Mouse (Mus musculus) heart, adult 2 months (tissue): ENCODE measurements around the gene 1700025F22Rik. TPM values are rescaled to one million over a fixed set of nuclear protein-coding genes. Genes with fewer than 3 reads are reported as not detected.
"Not testable (repeated sequence)": the region's sequence is repeated elsewhere in the genome, so short reads cannot be mapped to it uniquely, and the experiment has no call there.

Source experiments
- DNase-seq, 2 experiments: peaks; one replicate each; pipeline ENCODE4 v3.0.0; 2021
- H3K27ac ChIP-seq: fragments of 200-600 bp; 2 replicates; pipeline ENCODE4 v1.8.1; 2022
- H3K27me3 ChIP-seq: fragments of 200-500 bp; 2 replicates; pipeline ENCODE4 v1.6.1; 2012; ENCODE audit warnings: mild to moderate bottlenecking, low read length, inconsistent platforms, mixed read lengths; ENCODE audit not compliant: control insufficient read depth, insufficient read depth
- H3K36me3 ChIP-seq: fragments of 200-500 bp; 2 replicates; pipeline ENCODE4 v1.6.1; 2012; ENCODE audit warnings: low read length, inconsistent platforms; ENCODE audit not compliant: control insufficient read depth, insufficient read depth
- H3K4me1 ChIP-seq: fragments of 200-500 bp; 2 replicates; pipeline ENCODE4 v1.6.1; 2011; ENCODE audit warnings: low read length; ENCODE audit not compliant: control insufficient read depth, insufficient read depth
- H3K4me3 ChIP-seq: fragments of 200-600 bp; 2 replicates; pipeline ENCODE4 v1.8.1; 2022
- H3K79me2 ChIP-seq: fragments of 200-500 bp; replicated peaks from 2 replicates; pipeline ENCODE4 v1.6.1; 2012; ENCODE audit warnings: mild to moderate bottlenecking, inconsistent platforms, low read length, moderate library complexity, mixed read lengths; ENCODE audit not compliant: control insufficient read depth, insufficient read depth
- H3K9ac ChIP-seq: fragments of 200-500 bp; 2 replicates; pipeline ENCODE4 v1.6.1; 2012; ENCODE audit warnings: low read depth, mild to moderate bottlenecking, control low read depth, inconsistent platforms, low read length, mixed read lengths
- CTCF ChIP-seq: fragments of 200-600 bp; IDR thresholded peaks from 2 replicates; pipeline ENCODE4 v1.8.1; 2022; ENCODE audit warnings: antibody characterized with exemption, mild to moderate bottlenecking, moderate library complexity
- EP300 ChIP-seq: fragments of 200-500 bp; IDR thresholded peaks from 2 replicates; pipeline ENCODE4 v1.6.1; 2011; ENCODE audit warnings: low read depth, low read length, control low read depth; ENCODE audit not compliant: insufficient read depth
- POLR2A ChIP-seq: fragments of 200-500 bp; IDR thresholded peaks from 2 replicates; pipeline ENCODE4 v1.6.1; 2011; ENCODE audit warnings: mild to moderate bottlenecking, low read depth, low read length, control low read depth; ENCODE audit not compliant: insufficient read depth
- WGBS: fragments of 180-500 bp; shearing (Covaris S2); methylation state at CpG from one replicate; pipeline ENCODE4 v1.1.7; 2018; 5-methylcytosine and 5-hydroxymethylcytosine counted together
- intact Hi-C: fragments of 180-260 bp; cut with DNase I; formaldehyde crosslinking; loops from one replicate; pipeline ENCODE4 v1.15.1; 2025
- polyA plus RNA-seq: library from polyadenylated mRNA; depleted of rRNA; stranded (reverse); fragments of >200 nt; gene quantifications from 2 replicates; pipeline ENCODE4 v1.2.3, GENCODE M21; 2012; rRNA removed
- total RNA-seq, 2 experiments: library from RNA; stranded (reverse); gene quantifications; 2 replicates each; pipeline ENCODE4 v1.2.3; 2021

1700025F22Rik gene
- total and polyA plus RNA-seq, 3 experiments: not detected

- no peak for DNase-seq
- no peaks in the 10 kb centered on the region for H3K79me2 ChIP-seq
- H3K9ac ChIP-seq: no peak overlapping the region
- 71% methylated on average over 3 of the region's 3 CpGs for WGBS
- H3K4me1 ChIP-seq: no peaks in the 10 kb centered on the region
- H3K27ac ChIP-seq: no peak overlapping the region
- no peak for TF ChIP-seq EP300
- no peak for TF ChIP-seq POLR2A
- no peak for TF ChIP-seq CTCF
- H3K36me3 ChIP-seq: no peaks in the 10 kb centered on the region
- H3K4me3 ChIP-seq: no peak overlapping the region
- intact Hi-C loops: no loop called here
- no peaks in the 10 kb centered on the region for H3K27me3 ChIP-seq
Observed at GRCm38 (mm10) chr19:11098401-11098800, 66.7 kb downstream of the 1700025F22Rik start.

DNA sequence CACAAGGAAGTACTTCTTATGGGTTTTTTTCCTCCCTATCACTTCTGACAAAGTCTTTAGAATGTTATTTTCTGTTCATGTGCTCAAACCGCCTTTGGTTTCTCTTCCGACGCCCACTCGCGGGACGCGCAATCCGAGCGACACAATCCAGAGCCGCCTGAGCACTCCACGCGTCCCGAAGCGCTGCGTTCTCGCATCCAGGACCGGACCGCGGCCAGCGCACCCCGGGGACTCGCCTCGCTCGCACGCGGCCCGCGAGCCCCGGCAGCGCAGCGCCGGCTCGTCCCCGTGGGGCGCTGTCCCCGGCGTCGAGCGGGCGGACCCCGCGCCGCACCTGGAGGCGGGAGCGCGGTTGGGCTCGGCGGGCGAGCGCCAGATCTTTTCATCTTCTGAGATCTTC, 73.0 kb downstream of the 1700025F22Rik start:
- DNase-seq: peak in 1 of 2 experiments; percentile 8
- H3K27me3 ChIP-seq, H3K36me3 ChIP-seq, H3K79me2 ChIP-seq, H3K4me3 ChIP-seq, H3K27ac ChIP-seq, H3K4me1 ChIP-seq, intact Hi-C loops, H3K9ac ChIP-seq: not testable (repeated sequence)
- 3% methylated on average over 50 of the region's 50 CpGs for WGBS

Other genes starting within 250 kb of the 1700025F22Rik start
- gene Zp1, start 244.7 kb downstream of the 1700025F22Rik start, total RNA-seq: not detected
- not detected in 2 replicates for gene Zp1, start 244.7 kb downstream of the 1700025F22Rik start, polyA plus RNA-seq
- not detected for gene Ptgdr2, start 228.2 kb downstream of the 1700025F22Rik start, total RNA-seq
- gene Ptgdr2, start 228.2 kb downstream of the 1700025F22Rik start, polyA plus RNA-seq: 0.09 and 0.10 TPM in 2 replicates
- gene Ccdc86, start 216.1 kb downstream of the 1700025F22Rik start, total RNA-seq: 1 to 10 TPM; 6.9 to 7.1 TPM
- 3.0 and 3.1 TPM in 2 replicates for gene Ccdc86, start 216.1 kb downstream of the 1700025F22Rik start, polyA plus RNA-seq
- gene Ms4a10, start 190.7 kb downstream of the 1700025F22Rik start, total RNA-seq: not detected
- not detected in 2 replicates for gene Ms4a10, start 190.7 kb downstream of the 1700025F22Rik start, polyA plus RNA-seq
- not detected for gene Ms4a15, start 172.1 kb downstream of the 1700025F22Rik start, total RNA-seq
- not detected in 2 replicates for gene Ms4a15, start 172.1 kb downstream of the 1700025F22Rik start, polyA plus RNA-seq
- gene Ms4a18, start 147.3 kb downstream of the 1700025F22Rik start, total RNA-seq: not detected
- not detected in 2 replicates for gene Ms4a18, start 147.3 kb downstream of the 1700025F22Rik start, polyA plus RNA-seq
- 1 to 10 TPM; 2.2 to 2.4 TPM for gene Ms4a8a, start 84.2 kb downstream of the 1700025F22Rik start, total RNA-seq
- 1.1 and 1.7 TPM in 2 replicates for gene Ms4a8a, start 84.2 kb downstream of the 1700025F22Rik start, polyA plus RNA-seq
- gene 1700017D01Rik, start 34.4 kb downstream of the 1700025F22Rik start, total RNA-seq: not detected
- 0.08 and 0.15 TPM in 2 replicates for gene 1700017D01Rik, start 34.4 kb downstream of the 1700025F22Rik start, polyA plus RNA-seq
- gene Ms4a13, start 31.4 kb upstream of the 1700025F22Rik start, total RNA-seq: not detected
- gene Ms4a13, start 31.4 kb upstream of the 1700025F22Rik start, polyA plus RNA-seq: not detected in 2 replicates
- gene Ms4a12, start 67.1 kb upstream of the 1700025F22Rik start, total RNA-seq: not detected
- not detected in 2 replicates for gene Ms4a12, start 67.1 kb upstream of the 1700025F22Rik start, polyA plus RNA-seq
- gene Ms4a1, start 100.9 kb upstream of the 1700025F22Rik start, total RNA-seq: under 1 TPM; 0.47 to 0.73 TPM
- gene Ms4a1, start 100.9 kb upstream of the 1700025F22Rik start, polyA plus RNA-seq: 0.50 and 1.1 TPM in 2 replicates
- not detected for gene Ms4a5, start 118.6 kb upstream of the 1700025F22Rik start, total RNA-seq
- not detected in 2 replicates for gene Ms4a5, start 118.6 kb upstream of the 1700025F22Rik start, polyA plus RNA-seq
- not detected for gene Ms4a14, start 149.1 kb upstream of the 1700025F22Rik start, total RNA-seq
- 0.25 and 0.32 TPM in 2 replicates for gene Ms4a14, start 149.1 kb upstream of the 1700025F22Rik start, polyA plus RNA-seq
- gene Ms4a7, start 170.8 kb upstream of the 1700025F22Rik start, total RNA-seq: 1 to 10 TPM in 1 of 2 experiments, under 1 TPM in 1; 0.76 to 1.0 TPM
- gene Ms4a7, start 170.8 kb upstream of the 1700025F22Rik start, polyA plus RNA-seq: 2.1 and 2.2 TPM in 2 replicates
- gene Ms4a4a, start 210.2 kb upstream of the 1700025F22Rik start, total RNA-seq: 1 to 10 TPM; 5.7 to 8.0 TPM
- gene Ms4a4a, start 210.2 kb upstream of the 1700025F22Rik start, polyA plus RNA-seq: 0.35 and 1.5 TPM in 2 replicates
- under 1 TPM; 0.77 to 0.84 TPM for gene Ms4a4c, start 239.4 kb upstream of the 1700025F22Rik start, total RNA-seq
- gene Ms4a4c, start 239.4 kb upstream of the 1700025F22Rik start, polyA plus RNA-seq: 0.18 and 1.2 TPM in 2 replicates